Mouse (Mus musculus): ENCODE measurements around the gene Olfr1143.

Gene Olfr1143

DNA sequence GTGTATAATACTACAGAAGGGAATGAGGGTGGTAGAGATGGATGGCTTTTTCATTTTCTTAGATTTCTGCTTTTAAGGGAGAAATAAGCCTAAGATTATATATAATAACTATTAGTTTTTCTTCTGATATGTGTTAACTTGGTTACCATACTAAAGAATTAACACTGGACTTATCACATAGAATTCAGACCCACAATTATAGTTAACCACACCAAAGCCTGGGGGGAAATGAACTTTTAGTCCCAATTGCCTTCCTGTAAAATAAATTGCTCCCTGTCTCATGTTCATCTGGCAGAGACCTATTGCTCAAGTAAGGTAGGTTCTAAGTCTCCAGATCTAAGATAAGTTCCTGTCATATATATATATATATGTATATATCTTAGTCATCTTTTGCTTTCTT lies at the start of gene Olfr1143:
Gene Olfr1143 (plus strand): TSS at position 301 of the 400 bp plus-strand sequence.
- no peak for DNase-seq (ENCODE audit: low read depth, low spot score)

DNA sequence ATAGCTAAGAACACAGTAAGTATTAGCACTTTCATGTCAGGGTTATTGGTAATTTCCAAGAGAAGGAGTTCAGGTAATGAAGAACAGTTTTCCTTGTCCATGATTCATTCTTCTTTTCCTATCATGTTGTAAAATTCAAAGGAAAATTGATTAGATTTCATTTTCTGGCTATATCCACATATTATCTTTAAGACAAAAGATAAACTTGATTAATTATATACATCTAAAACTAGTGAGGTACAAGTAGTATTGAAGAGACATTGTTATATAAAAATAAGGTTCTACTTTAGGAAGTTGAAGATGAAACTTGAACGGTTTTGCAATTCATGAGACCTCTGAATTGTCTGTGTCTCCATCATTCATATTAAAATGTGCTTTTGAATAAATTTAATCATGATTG lies 46.5 kb upstream of the Olfr1143 start, which contains the start of gene Olfr1141:
Gene Olfr1141 (minus strand): TSS at position 101 of the 400 bp plus-strand sequence.
- no peak for DNase-seq (ENCODE audit: low read depth, low spot score)

DNA sequence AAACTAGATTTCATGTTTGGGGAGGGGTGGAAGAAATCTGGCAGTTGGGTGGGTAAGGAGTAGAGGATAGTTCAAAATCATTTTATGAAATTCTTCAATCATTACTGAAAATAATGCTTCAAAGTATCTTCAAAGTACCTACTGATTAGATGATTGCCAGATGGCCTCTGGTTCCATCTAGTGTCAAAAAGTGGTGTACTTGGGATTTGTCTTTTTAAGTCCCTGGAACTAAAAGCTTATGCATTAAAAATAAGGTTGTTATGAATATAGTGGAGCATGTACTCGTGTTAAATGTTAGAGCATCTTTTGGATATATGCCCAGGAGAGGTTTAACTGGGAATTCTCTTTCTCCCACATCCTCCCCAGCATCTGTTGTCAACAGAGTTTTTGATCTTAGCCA lies 24.2 kb upstream of the Olfr1143 start:
- no peak for DNase-seq (ENCODE audit: low read depth, low spot score)

DNA sequence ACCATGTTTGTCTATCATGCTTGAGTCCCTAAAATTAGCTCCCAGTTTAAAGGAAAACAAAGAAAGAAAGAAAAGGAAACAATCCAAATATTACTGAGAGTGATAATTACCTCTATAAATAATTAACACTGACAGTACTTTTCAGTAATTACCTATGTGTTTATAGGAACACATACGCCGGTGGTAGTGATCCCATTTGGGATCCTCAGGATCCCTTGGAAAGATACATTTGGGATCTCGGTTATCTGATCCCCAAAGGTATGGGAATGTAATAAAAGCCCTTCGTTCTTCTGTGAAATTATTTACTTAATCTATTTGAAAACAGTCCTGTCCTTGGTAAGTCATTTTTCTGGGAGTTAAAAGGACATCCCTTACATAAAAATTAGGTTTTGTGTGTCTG lies 21.2 kb upstream of the Olfr1143 start, which contains the start of gene Olfr152:
Gene Olfr152 (plus strand): TSS at position 301 of the 400 bp plus-strand sequence.
- no peak for DNase-seq (ENCODE audit: low read depth, low spot score)

DNA sequence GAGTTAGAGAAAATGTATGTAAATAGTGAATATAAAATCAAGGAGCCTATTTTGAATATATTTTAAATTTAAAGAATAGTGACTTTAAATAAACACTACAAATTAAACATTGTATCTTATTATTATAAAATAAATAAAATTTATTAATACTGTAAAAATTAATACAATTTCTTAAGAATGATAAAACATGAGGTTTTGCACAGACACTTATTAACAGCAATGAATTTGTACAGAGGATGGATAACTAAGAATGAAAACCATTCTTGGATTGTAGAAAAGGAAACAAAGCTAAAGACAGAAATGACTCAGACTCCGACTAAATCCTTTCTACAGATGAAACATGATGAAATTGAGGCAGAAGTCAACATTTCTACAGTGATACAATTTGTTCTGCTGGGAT lies 9.1 kb downstream of the Olfr1143 start, which contains the start of gene Olfr1145:
Gene Olfr1145 (plus strand): TSS at position 301 of the 400 bp plus-strand sequence.
- no peak for DNase-seq (ENCODE audit: low read depth, low spot score)

DNA sequence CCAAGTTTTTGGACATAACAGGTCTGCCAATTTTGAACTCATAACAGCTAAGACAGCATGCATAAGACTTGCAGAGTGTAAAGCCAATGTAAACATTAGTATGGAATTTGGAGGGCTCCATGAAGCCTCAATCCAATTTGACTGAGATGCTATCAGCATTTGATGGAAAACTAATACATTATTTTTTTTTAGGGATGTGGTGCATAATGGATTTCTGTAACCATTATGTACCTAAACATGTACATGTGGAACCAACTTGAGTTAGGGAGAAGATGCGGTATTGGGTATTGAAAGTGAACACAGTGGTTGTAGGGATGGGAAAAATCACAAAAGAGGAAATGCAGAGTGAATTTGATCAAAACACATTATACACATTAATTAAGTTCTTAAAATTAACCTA lies 29.8 kb downstream of the Olfr1143 start, which contains the start of gene Olfr1148:
Gene Olfr1148 (plus strand): TSS at position 301 of the 400 bp plus-strand sequence.
- DNase-seq (ENCODE audit: low read depth, low spot score) = no peak

DNA sequence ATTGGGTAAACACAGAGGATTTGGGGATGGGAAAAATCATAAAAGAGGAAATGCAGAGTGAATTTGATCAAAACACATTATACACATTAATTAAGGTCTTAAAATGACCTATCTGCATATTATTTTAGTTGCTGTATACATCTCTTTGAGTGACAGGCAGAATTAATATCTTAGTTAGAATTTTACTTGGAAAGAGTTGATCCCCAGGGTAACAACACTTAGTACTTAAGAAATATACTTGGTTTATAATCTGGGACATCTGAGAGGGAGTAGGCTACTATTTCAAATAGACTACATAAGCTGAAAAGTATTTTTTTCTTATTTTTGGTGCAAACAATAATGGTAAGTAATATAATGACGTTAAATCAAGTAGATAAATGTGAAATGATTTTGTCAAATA lies 43.3 kb downstream of the Olfr1143 start, which contains the start of gene Olfr1150-ps1:
Gene Olfr1150-ps1 (plus strand): TSS at position 301 of the 400 bp plus-strand sequence.
- DNase-seq (ENCODE audit: low read depth, low spot score) = no peak
